Mouse (Mus musculus): ENCODE results near the gene Trim21.

The Trim21 gene

GRCm38 (mm10) chr7:102564999-102565997 is at the start of gene Trim21:
TSS of gene Trim21 (minus strand) at chr7:102565486.
- DNase-seq: peak; percentile 93 to 95

GRCm38 (mm10) chr7:102597378-102598031 is 32.2 kb upstream of the Trim21 start, which contains the start of gene Olfr552:
TSS of gene Olfr552 (plus strand) at chr7:102597770.
- no peak for DNase-seq

- DNase-seq: no peak
Observed at GRCm38 (mm10) chr7:102591786-102592185, 26.5 kb upstream of the Trim21 start, which contains the start of gene Olfr551. TSS of gene Olfr551 (minus strand) at chr7:102591886.

GRCm38 (mm10) chr7:102575998-102576397 is 10.7 kb upstream of the Trim21 start:
- DNase-seq: no peak

- DNase-seq: no peak
Observed at GRCm38 (mm10) chr7:102573174-102573830, 8.0 kb upstream of the Trim21 start.

- no peak for DNase-seq
Observed at GRCm38 (mm10) chr7:102571142-102571541, 5.9 kb upstream of the Trim21 start, which contains the start of gene Olfr550. TSS of gene Olfr550 (plus strand) at chr7:102571442.

GRCm38 (mm10) chr7:102566219-102566618 is 933 bp upstream of the Trim21 start:
- no peak for DNase-seq

GRCm38 (mm10) chr7:102553279-102553678 is 12.0 kb downstream of the Trim21 start:
- DNase-seq: no peak

- no peak for DNase-seq
Observed at GRCm38 (mm10) chr7:102549570-102549969, 15.7 kb downstream of the Trim21 start, which contains the start of gene Olfr549. TSS of gene Olfr549 (plus strand) at chr7:102549870.

- no peak for DNase-seq
Observed at GRCm38 (mm10) chr7:102541251-102541650, 24.0 kb downstream of the Trim21 start.

- DNase-seq: no peak
Observed at GRCm38 (mm10) chr7:102540596-102540995, 24.7 kb downstream of the Trim21 start, which contains the start of gene Olfr548-ps1. TSS of gene Olfr548-ps1 (plus strand) at chr7:102540896.

GRCm38 (mm10) chr7:102534449-102534848 is 30.8 kb downstream of the Trim21 start, which contains the start of gene Olfr547:
TSS of gene Olfr547 (plus strand) at chr7:102534749.
- no peak for DNase-seq

GRCm38 (mm10) chr7:102529052-102529451 is 36.2 kb downstream of the Trim21 start:
- no peak for DNase-seq

- no peak for DNase-seq
Observed at GRCm38 (mm10) chr7:102517051-102517335, 48.3 kb downstream of the Trim21 start.

- DNase-seq: peak in 1 of 2 experiments; percentile 14
Observed at GRCm38 (mm10) chr7:102516261-102517050, 48.8 kb downstream of the Trim21 start.

- no peak for DNase-seq
Observed at GRCm38 (mm10) chr7:102514144-102514543, 51.1 kb downstream of the Trim21 start.

GRCm38 (mm10) chr7:102512814-102513435 is 52.4 kb downstream of the Trim21 start:
- DNase-seq: peak; percentile 57 to 73

GRCm38 (mm10) chr7:102511927-102512326 is 53.4 kb downstream of the Trim21 start:
- no peak for DNase-seq

GRCm38 (mm10) chr7:102509726-102510125 is 55.6 kb downstream of the Trim21 start:
- no peak for DNase-seq

GRCm38 (mm10) chr7:102508666-102509065 is 56.6 kb downstream of the Trim21 start:
- DNase-seq: no peak

GRCm38 (mm10) chr7:102508066-102508465 is 57.2 kb downstream of the Trim21 start:
- DNase-seq: no peak
